Mouse (Mus musculus): ENCODE measurements at regions not wholly inside any gene's neighbourhood (a gene's known extent, or its start where the extent isn't known, plus 50 kb on each side); places are given as distances from the start of the nearest gene placed in this dataset.
A peak's percentile ranks its signal among the peaks of the same experiment; 100 is the strongest.

GRCm38 (mm10) chr1:110400051-110400450, 417.8 kb downstream of the Cdh7 start:
- peak in 1 of 2 experiments; percentile 17 for DNase-seq (ENCODE audit: low spot score in 2 of 2)

GRCm38 (mm10) chr1:110447742-110448312, 465.6 kb downstream of the Cdh7 start:
- DNase-seq (ENCODE audit: low spot score in 2 of 2), result no peak

GRCm38 (mm10) chr1:110483476-110483875, 493.9 kb downstream of the Cdh19 start:
- no peak for DNase-seq (ENCODE audit: low spot score in 2 of 2)

GRCm38 (mm10) chr1:110489372-110489771, 488.0 kb downstream of the Cdh19 start:
- DNase-seq (ENCODE audit: low spot score in 2 of 2), result no peak

Data from layer of hippocampus, postnatal 10 days (tissue).